Mouse (Mus musculus) ovary, postnatal 14 days (tissue): Measurements from ENCODE around the gene Skiv2l.
A peak's percentile ranks its signal among the peaks of the same experiment; 100 is the strongest.
"Not testable (repeated sequence)": the region's sequence is repeated elsewhere in the genome, so short reads cannot be mapped to it uniquely, and the experiment has no call there.

ENCODE experiments used
- DNase-seq: peaks from one replicate; pipeline ENCODE4 v3.0.0; 2022; ENCODE audit warnings: low spot score

The Skiv2l gene

GRCm38 (mm10) chr17:34874321-34874720, 24.3 kb upstream of the Skiv2l start:
- no peak for DNase-seq

- no peak for DNase-seq
Measured at GRCm38 (mm10) chr17:34865981-34866380, 16.0 kb upstream of the Skiv2l start.

GRCm38 (mm10) chr17:34862416-34863081, 12.5 kb upstream of the Skiv2l start, which contains the start of gene Cfb:
Gene Cfb, minus strand, starts transcription at chr17:34862518.
- no peak for DNase-seq

- DNase-seq, result no peak
Measured at GRCm38 (mm10) chr17:34861704-34862415, 11.8 kb upstream of the Skiv2l start.

GRCm38 (mm10) chr17:34860514-34860913, 10.5 kb upstream of the Skiv2l start:
- no peak for DNase-seq

GRCm38 (mm10) chr17:34858670-34859069, 8.7 kb upstream of the Skiv2l start:
- no peak for DNase-seq

GRCm38 (mm10) chr17:34855825-34856224, 5.8 kb upstream of the Skiv2l start:
- DNase-seq, result peak; percentile 47

GRCm38 (mm10) chr17:34854761-34855160, 4.8 kb upstream of the Skiv2l start:
- DNase-seq, result no peak

- no peak for DNase-seq
Measured at GRCm38 (mm10) chr17:34853511-34853910, 3.5 kb upstream of the Skiv2l start.

- DNase-seq, result no peak
Measured at GRCm38 (mm10) chr17:34850517-34851125, 611 bp upstream of the Skiv2l start.

GRCm38 (mm10) chr17:34847615-34848014, 2.4 kb downstream of the Skiv2l start:
- no peak for DNase-seq

GRCm38 (mm10) chr17:34847192-34847591, 2.8 kb downstream of the Skiv2l start:
- DNase-seq, result no peak

- no peak for DNase-seq
Measured at GRCm38 (mm10) chr17:34844884-34845283, 5.1 kb downstream of the Skiv2l start.

GRCm38 (mm10) chr17:34840736-34841307, 9.2 kb downstream of the Skiv2l start:
- no peak for DNase-seq

- DNase-seq, result no peak
Measured at GRCm38 (mm10) chr17:34838785-34839184, 11.2 kb downstream of the Skiv2l start.

GRCm38 (mm10) chr17:34837464-34838324, 12.3 kb downstream of the Skiv2l start:
- DNase-seq, result no peak

- peak; percentile 96 for DNase-seq
Measured at GRCm38 (mm10) chr17:34836856-34837221, 13.2 kb downstream of the Skiv2l start, which contains the start of the genes Stk19 and Dxo. Gene Stk19, minus strand, starts transcription at chr17:34836945. Gene Dxo, plus strand, starts transcription at chr17:34837019.

- no peak for DNase-seq
Measured at GRCm38 (mm10) chr17:34836155-34836855, 13.7 kb downstream of the Skiv2l start.

GRCm38 (mm10) chr17:34830776-34831175, 19.2 kb downstream of the Skiv2l start:
- DNase-seq, result not testable (repeated sequence)

- no peak for DNase-seq
Measured at GRCm38 (mm10) chr17:34814818-34815370, 35.1 kb downstream of the Skiv2l start.

GRCm38 (mm10) chr17:34813747-34814146, 36.3 kb downstream of the Skiv2l start:
- DNase-seq, result peak; percentile 28
